Comparison of ENCODE assay signal across 8 mouse cellular contexts in genomic region chr1:106151846-106152245, GRCm38 (mm10). TPM values are rescaled to one million over a fixed set of nuclear protein-coding genes. Genes with fewer than 3 reads are reported as not detected.
DNase-seq lines count a peak whose midpoint lies in the region; ATAC-seq and TF ChIP-seq lines count a peak whose summit lies in the region.

No protein-coding gene starts in this region.

- WGBS in liver, adult 2 months, result 75% methylated on average over 12 of the region's 12 CpGs

- no peak for TF ChIP-seq POLR2A in liver, adult 2 months (IDR thresholded peaks at IDR 0.05; ENCODE audit: extremely low read depth, insufficient read depth, low read length)

- H3K27me3 ChIP-seq in liver, adult 2 months (ENCODE audit: control insufficient read depth, insufficient read depth, low read length), result no peaks in the 10 kb centered on the region

- DNase-seq in ovary, postnatal 36 days (ENCODE audit: low spot score), result peak; percentile 18
- DNase-seq in ovary, postnatal 14 days (ENCODE audit: low spot score), result no peak
- peak; percentile 38 for DNase-seq in adrenal gland, adult 2 months
- DNase-seq in liver, adult 2 months (ENCODE audit: extremely low read depth, low read depth, low spot score), result peak; percentile 63
- DNase-seq in spleen, postnatal 10 days (ENCODE audit: low spot score in 2 of 2), result peak; percentile 16 to 63
- DNase-seq in gastrocnemius, postnatal 4 days (ENCODE audit: low spot score in 2 of 2), result no peak

- H3K4me3 ChIP-seq in liver, adult 2 months (ENCODE audit: insufficient read depth, low read depth, low read length), result no peak overlapping the region

- H3K9ac ChIP-seq in liver, adult 2 months (ENCODE audit: low read depth, low read length), result no peak overlapping the region

- no peaks in the 10 kb centered on the region for H3K79me2 ChIP-seq in liver, adult 2 months (ENCODE audit: control insufficient read depth, insufficient read depth, low read length)

- ATAC-seq in frontal cortex, adult (ENCODE audit: low TSS enrichment), result no peak
- no peak for ATAC-seq in erythroblast, adult 5-6 weeks (replicated peaks; ENCODE audit: low FRiP score, poor library complexity, severe bottlenecking)

- no peaks in the 10 kb centered on the region for H3K36me3 ChIP-seq in liver, adult 2 months (ENCODE audit: control insufficient read depth, insufficient read depth, low read length)

- no peak overlapping the region for H3K27ac ChIP-seq in liver, adult 2 months (replicated peaks; ENCODE audit: insufficient read depth, low read depth, low read length)

- peak; percentile 67; the same call in 1 of the 2 replicates for TF ChIP-seq CTCF in liver, adult 2 months (IDR thresholded peaks at IDR 0.05; ENCODE audit: low read depth, low read length)

- H3K4me1 ChIP-seq in liver, adult 2 months (ENCODE audit: control insufficient read depth, insufficient read depth, low read length), result peaks cover 4% of the 10 kb centered on the region; the same call in 1 of the 2 replicates

RNA-seq across cellular contexts. Expression of gene Phlpp1, which starts 19.7 kb away (rescaled TPM):
- total RNA-seq in adrenal gland, adult 2 months (2021), result 10 to 100 TPM; 14.1 to 18.0 TPM
- 12.8 and 13.3 TPM in 2 replicates for polyA plus RNA-seq in adrenal gland, adult 2 months (2012; rRNA removed)
- 8.3 and 13.1 TPM in 2 replicates for total RNA-seq in liver, adult 2 months (2014; rRNA removed)
- 7.8 and 8.7 TPM in 2 replicates for polyA plus RNA-seq in liver, adult 2 months (2012; rRNA removed)
- 10 to 100 TPM; 12.7 to 14.3 TPM for total RNA-seq in gastrocnemius, postnatal 4 days (2021)
- 0.42 and 0.96 TPM in 2 replicates for total RNA-seq in erythroblast, adult 5-6 weeks (2015; ENCODE audit: low replicate concordance)
- 1.1 and 3.3 TPM in 2 replicates for total RNA-seq in erythroblast, adult 5-6 weeks (2017; ENCODE audit: low replicate concordance)

Comparison
In these comparisons a context has a peak if more than half of its experiments do, and no peak if none do; other contexts are left out.
1. DNase-seq: peak in ovary, postnatal 36 days (single experiment), adrenal gland, adult 2 months (single experiment), liver, adult 2 months (single experiment) and spleen, postnatal 10 days (2 of 2); none in ovary, postnatal 14 days (single experiment) and gastrocnemius, postnatal 4 days (0 of 2).